Mouse (Mus musculus) erythroblast, embryonic 14.5 days (primary cell): ENCODE results near the gene Adam23.

Experiments
- GATA1 ChIP-seq: IDR thresholded peaks from 2 replicates; pipeline ENCODE4 v1.6.1; 2012; ENCODE audit warnings: low read length, inconsistent platforms, mixed read lengths
- TAL1 ChIP-seq: IDR thresholded peaks from 3 replicates; pipeline ENCODE4 v1.6.1; 2012; ENCODE audit warnings: low read length, inconsistent platforms, mixed read lengths

DNA sequence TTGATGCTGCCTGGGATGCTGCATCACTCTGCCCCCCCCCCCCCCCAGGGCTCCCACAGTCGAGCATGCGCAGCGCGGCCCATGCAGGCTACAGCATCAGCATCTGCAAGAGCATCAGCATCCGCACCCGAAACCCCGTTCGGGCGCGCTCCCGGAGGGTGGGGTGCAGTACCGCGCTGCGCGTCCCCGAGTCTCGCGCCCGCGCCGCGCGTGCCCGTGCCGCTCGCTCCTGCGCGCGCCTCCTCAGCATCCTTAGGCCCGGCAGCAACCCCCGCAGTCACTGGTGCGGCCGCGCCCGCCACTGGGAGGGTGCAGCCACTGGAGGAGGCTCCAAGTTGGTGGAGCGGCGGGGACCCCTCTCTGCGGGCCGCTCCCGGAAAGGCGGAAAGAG is at the start of gene Adam23:
- TF ChIP-seq GATA1 (no peak), TAL1 (no peak)
